Mouse (Mus musculus) heart, embryonic 16.5 days (tissue): Measurements from ENCODE around the gene 2310039H08Rik. TPM values are rescaled to one million over a fixed set of nuclear protein-coding genes. Genes with fewer than 3 reads are reported as not detected.
"Not testable (repeated sequence)": the region's sequence is repeated elsewhere in the genome, so short reads cannot be mapped to it uniquely, and the experiment has no call there.

Experiments
- ATAC-seq: fragments of 200-750 bp; cut with Nextera tagmentation; replicated peaks from 2 replicates; pipeline ENCODE4 v1.8.0; 2017; ENCODE audit warnings: moderate number of reproducible peaks; ENCODE audit not compliant: insufficient read depth, low FRiP score; ENCODE audit errors: extremely low read depth
- H3K27ac ChIP-seq: fragments of 300-500 bp; sonication (generic); 2 replicates; pipeline ENCODE4 v1.5.1; 2014; ENCODE audit warnings: mild to moderate bottlenecking, low read length, control low read depth, moderate library complexity
- H3K27me3 ChIP-seq: fragments of 300-500 bp; sonication (generic); 2 replicates; pipeline ENCODE4 v1.6.1; 2014; ENCODE audit warnings: low read length, mixed read lengths; ENCODE audit not compliant: control insufficient read depth, insufficient read depth
- H3K36me3 ChIP-seq: fragments of 300-500 bp; sonication (generic); 2 replicates; pipeline ENCODE4 v1.6.1; 2014; ENCODE audit not compliant: control insufficient read depth, insufficient read depth
- H3K4me1 ChIP-seq: fragments of 300-500 bp; sonication (generic); 2 replicates; pipeline ENCODE4 v1.6.1; 2014; ENCODE audit warnings: low read length, mixed read lengths; ENCODE audit not compliant: control insufficient read depth, insufficient read depth
- H3K4me2 ChIP-seq: fragments of 300-500 bp; sonication (generic); 2 replicates; pipeline ENCODE4 v1.6.1; 2014; ENCODE audit warnings: low read depth, mild to moderate bottlenecking, control low read depth, low read length
- H3K4me3 ChIP-seq: fragments of 300-500 bp; sonication (generic); 2 replicates; pipeline ENCODE4 v1.5.1; 2014; ENCODE audit warnings: mild to moderate bottlenecking, control low read depth, low read length
- H3K9ac ChIP-seq: fragments of 300-500 bp; sonication (generic); 2 replicates; pipeline ENCODE4 v1.6.1; 2014; ENCODE audit warnings: low read length, control low read depth
- H3K9me3 ChIP-seq: fragments of 300-500 bp; sonication (generic); replicated peaks from 2 replicates; pipeline ENCODE4 v1.6.1; 2016; ENCODE audit warnings: low read length; ENCODE audit not compliant: control insufficient read depth
- WGBS: fragments of 180-500 bp; shearing (Covaris S2); extraction: QIAGEN DNeasy Blood & Tissue Kit; methylation state at CpG from one replicate; pipeline ENCODE4 v1.1.7; 2014; 5-methylcytosine and 5-hydroxymethylcytosine counted together
- polyA plus RNA-seq: library from polyadenylated mRNA; unstranded; fragments of >200 nt; fragmentation: Nextera tagmentation; extraction: Ambion mirVana; gene quantifications from 2 replicates; pipeline ENCODE4 v1.2.1, GENCODE M21; 2015

Gene 2310039H08Rik
- polyA plus RNA-seq, 1 experiment from 2014 or later = 52.0 TPM

- ATAC-seq = no peak
- Histone ChIP-seq H3K4me3 (peak overlapping the region; percentile 88), H3K4me1 (peaks cover 9% of the 10 kb centered on the region), H3K36me3 (no peaks in the 10 kb centered on the region), H3K9ac (peak overlapping the region; percentile 84; the same call in 1 of the 2 replicates), H3K27ac (no peak overlapping the region), H3K9me3 (no peaks in the 10 kb centered on the region), H3K27me3 (no peaks in the 10 kb centered on the region), H3K4me2 (peak overlapping the region; percentile 69)
- WGBS = 89% methylated on average over 4 of the region's 4 CpGs
Observed at GRCm38 (mm10) chr17:46750580-46750979, 21.9 kb upstream of the 2310039H08Rik start.

GRCm38 (mm10) chr17:46751056-46751793 lies 21.2 kb upstream of the 2310039H08Rik start:
- 26% methylated on average over 16 of the region's 16 CpGs for WGBS

GRCm38 (mm10) chr17:46751794-46752556 lies 20.5 kb upstream of the 2310039H08Rik start, which contains the start of gene Cnpy3:
TSS of gene Cnpy3 (minus strand) at chr17:46752214.
- peak within 1 kb of the TSS; percentile 88 for H3K4me3 ChIP-seq
- under 1% methylated on average over 57 of the region's 58 CpGs for WGBS
- peak within 1 kb of the TSS; percentile 69 for H3K4me2 ChIP-seq
- peak within 1 kb of the TSS; percentile 90 for H3K27ac ChIP-seq
- no peaks in the 10 kb centered on the region for H3K9me3 ChIP-seq
- peaks cover 9% of the 10 kb centered on the region for H3K4me1 ChIP-seq
- ATAC-seq = peak; percentile 99
- peak within 1 kb of the TSS; percentile 84 for H3K9ac ChIP-seq
- no peaks in the 10 kb centered on the region for H3K27me3 ChIP-seq
- H3K36me3 ChIP-seq = no peaks in the 10 kb centered on the region

More at GRCm38 (mm10) chr17:46751056-46751793, 21.2 kb upstream of the 2310039H08Rik start:
- peak; percentile 33; the same call in 1 of the 2 replicates for ATAC-seq
- Histone ChIP-seq H3K9me3 (no peaks in the 10 kb centered on the region), H3K4me3 (peak overlapping the region; percentile 88), H3K9ac (peak overlapping the region; percentile 84), H3K27ac (peak overlapping the region; percentile 90), H3K4me2 (peak overlapping the region; percentile 69), H3K36me3 (no peaks in the 10 kb centered on the region), H3K27me3 (no peaks in the 10 kb centered on the region), H3K4me1 (peaks cover 9% of the 10 kb centered on the region)

GRCm38 (mm10) chr17:46758753-46759152 lies 13.7 kb upstream of the 2310039H08Rik start:
- no peak for ATAC-seq
- H3K27ac ChIP-seq = no peak overlapping the region
- no peaks in the 10 kb centered on the region for H3K36me3 ChIP-seq
- H3K4me2 ChIP-seq = no peak overlapping the region
- H3K9me3 ChIP-seq = no peaks in the 10 kb centered on the region
- no peak overlapping the region for H3K4me3 ChIP-seq
- no peaks in the 10 kb centered on the region for H3K27me3 ChIP-seq
- 77% methylated on average over 12 of the region's 12 CpGs for WGBS
- H3K4me1 ChIP-seq = no peaks in the 10 kb centered on the region
- H3K9ac ChIP-seq = no peak overlapping the region

GRCm38 (mm10) chr17:46763544-46763943 lies 8.9 kb upstream of the 2310039H08Rik start, which contains the start of gene Ptcra:
TSS of gene Ptcra (minus strand) at chr17:46763712.
- Histone ChIP-seq H3K4me2 (0 out of 2 replicates have a peak within 1 kb of the TSS, but pooled peaks have one; percentile 15), H3K9ac (no peak within 1 kb of the TSS), H3K36me3 (no peaks in the 10 kb centered on the region), H3K9me3 (no peaks in the 10 kb centered on the region), H3K27ac (no peak within 1 kb of the TSS), H3K27me3 (no peaks in the 10 kb centered on the region), H3K4me3 (peak within 1 kb of the TSS; percentile 32; the same call in 1 of the 2 replicates), H3K4me1 (no peaks in the 10 kb centered on the region)
- peak; percentile 59 for ATAC-seq
- WGBS = 57% methylated on average over 2 of the region's 2 CpGs

- not testable (repeated sequence) for H3K9me3 ChIP-seq, H3K36me3 ChIP-seq, H3K27me3 ChIP-seq, H3K27ac ChIP-seq, ATAC-seq, H3K4me2 ChIP-seq, H3K4me3 ChIP-seq, H3K9ac ChIP-seq, H3K4me1 ChIP-seq
- WGBS = 54% methylated on average over 7 of the region's 9 CpGs
Observed at GRCm38 (mm10) chr17:46764916-46765315, 7.5 kb upstream of the 2310039H08Rik start.

GRCm38 (mm10) chr17:46767868-46768267 lies 4.6 kb upstream of the 2310039H08Rik start:
- WGBS = 46% methylated on average over 8 of the region's 8 CpGs

GRCm38 (mm10) chr17:46770546-46770945 lies 1.9 kb upstream of the 2310039H08Rik start:
- H3K4me3 ChIP-seq = no peak overlapping the region
- no peaks in the 10 kb centered on the region for H3K27me3 ChIP-seq
- H3K27ac ChIP-seq = no peak overlapping the region
- ATAC-seq = no peak
- H3K4me1 ChIP-seq = peaks cover 13% of the 10 kb centered on the region
- WGBS = 85% methylated on average over 11 of the region's 11 CpGs
- H3K9ac ChIP-seq = no peak overlapping the region
- no peak overlapping the region for H3K4me2 ChIP-seq
- H3K9me3 ChIP-seq = no peaks in the 10 kb centered on the region
- H3K36me3 ChIP-seq = peaks cover 9% of the 10 kb centered on the region

More at GRCm38 (mm10) chr17:46767868-46768267, 4.6 kb upstream of the 2310039H08Rik start:
- no peak overlapping the region for H3K4me2 ChIP-seq
- no peaks in the 10 kb centered on the region for H3K9me3 ChIP-seq
- ATAC-seq = no peak
- H3K27ac ChIP-seq = peak overlapping the region; percentile 58; the same call in 1 of the 2 replicates
- no peaks in the 10 kb centered on the region for H3K36me3 ChIP-seq
- H3K9ac ChIP-seq = no peak overlapping the region
- H3K4me1 ChIP-seq = peaks cover 5% of the 10 kb centered on the region
- H3K4me3 ChIP-seq = no peak overlapping the region
- H3K27me3 ChIP-seq = no peaks in the 10 kb centered on the region
